Mouse (Mus musculus) embryonic fibroblast, embryonic 13.5 days (primary cell): ENCODE data around the gene Zfp825. TPM values are rescaled to one million over a fixed set of nuclear protein-coding genes. Genes with fewer than 3 reads are reported as not detected.
A peak's percentile ranks its signal among the peaks of the same experiment; 100 is the strongest.
"Not testable (repeated sequence)": the region's sequence is repeated elsewhere in the genome, so short reads cannot be mapped to it uniquely, and the experiment has no call there.

Experiments
- H3K27ac ChIP-seq: 2 replicates; pipeline ENCODE4 v1.5.1; 2012; ENCODE audit warnings: low read length, control low read depth, inconsistent platforms; ENCODE audit not compliant: insufficient read depth
- H3K4me1 ChIP-seq: 2 replicates; pipeline ENCODE4 v1.6.1; 2011; ENCODE audit warnings: low read length; ENCODE audit not compliant: control insufficient read depth, insufficient read depth
- H3K4me3 ChIP-seq: 2 replicates; pipeline ENCODE4 v1.5.1; 2011; ENCODE audit warnings: mild to moderate bottlenecking, control low read depth, low read length; ENCODE audit not compliant: insufficient read depth
- CTCF ChIP-seq: IDR thresholded peaks from 2 replicates; pipeline ENCODE4 v1.5.1; 2011; ENCODE audit warnings: mild to moderate bottlenecking, control low read depth, low read length, moderate library complexity, borderline replicate concordance; ENCODE audit not compliant: insufficient read depth
- POLR2A ChIP-seq: IDR thresholded peaks from 2 replicates; pipeline ENCODE4 v1.6.1; 2011; ENCODE audit warnings: low read depth, mild to moderate bottlenecking, control low read depth, low read length, moderate library complexity
- polyA plus RNA-seq: library from polyadenylated mRNA; stranded (reverse); fragments of >200 nt; gene quantifications from 2 replicates; pipeline ENCODE4 v1.2.4, GENCODE M21; 2011; ENCODE audit warnings: low read depth; ENCODE audit not compliant: missing spikeins, insufficient read length

Zfp825 gene
- polyA plus RNA-seq, 1 experiment = 16.4 TPM

DNA sequence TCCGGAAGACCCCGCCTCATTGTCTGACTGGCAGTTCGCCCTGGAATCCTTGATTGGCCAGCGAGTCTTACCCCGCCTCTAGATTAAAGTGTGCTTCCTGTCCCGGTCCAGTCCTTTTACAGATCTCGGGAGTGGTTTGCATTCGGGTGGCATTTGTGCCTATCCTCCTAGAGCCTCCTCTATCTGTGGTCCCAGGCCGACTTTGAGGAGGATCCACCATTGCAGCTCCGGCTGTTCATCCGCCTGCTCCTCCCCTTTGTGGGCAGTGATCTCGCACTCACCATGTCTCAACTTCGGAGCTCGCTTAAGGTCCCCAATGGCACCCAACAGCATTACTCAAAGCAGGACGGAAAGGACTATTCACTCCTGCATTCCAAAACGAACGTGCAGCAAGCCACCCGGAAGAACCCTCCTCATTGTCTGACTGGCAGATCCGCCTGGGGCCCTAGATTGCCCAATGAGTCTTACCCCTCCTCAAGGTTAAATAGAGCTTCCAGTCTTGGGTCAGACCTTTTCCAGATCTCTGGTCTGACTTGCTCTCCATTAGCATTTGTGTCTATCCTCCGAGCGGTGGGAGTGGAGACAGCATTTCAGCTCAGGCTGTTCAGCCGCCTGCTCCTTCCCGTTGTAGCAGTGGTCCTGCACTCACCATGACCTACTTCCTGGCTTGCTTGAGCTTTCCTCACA lies 30.9 kb downstream of the Zfp825 start:
- Histone ChIP-seq H3K4me1 (no peaks in the 10 kb centered on the region), H3K4me3 (peak overlapping the region; percentile 62)
- TF ChIP-seq CTCF (no peak), POLR2A (peak; percentile 78)

DNA sequence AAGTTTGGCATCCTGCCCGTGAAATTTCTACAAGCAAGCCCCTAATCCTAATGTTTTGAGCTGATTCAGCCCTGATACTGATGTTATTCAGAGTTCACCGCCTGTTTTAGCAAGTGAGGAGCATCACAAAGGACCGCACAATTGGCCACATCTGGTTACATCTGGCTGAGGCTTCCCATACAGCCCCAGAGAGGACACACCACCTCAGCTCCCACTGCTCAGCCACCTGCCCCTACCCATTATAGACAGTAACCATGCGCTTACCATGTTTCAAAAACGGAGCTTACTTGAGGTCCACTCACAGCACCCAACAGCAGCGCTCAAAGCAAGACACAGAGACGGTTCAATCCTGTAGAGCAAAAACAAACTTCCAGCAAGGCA lies 31.5 kb downstream of the Zfp825 start:
- H3K27ac ChIP-seq, H3K4me1 ChIP-seq: not testable (repeated sequence)
- peak overlapping the region; percentile 70 for H3K4me3 ChIP-seq

More for the DNA sequence above, 30.9 kb downstream of the Zfp825 start:
- peak overlapping the region; percentile 79 for H3K27ac ChIP-seq

DNA sequence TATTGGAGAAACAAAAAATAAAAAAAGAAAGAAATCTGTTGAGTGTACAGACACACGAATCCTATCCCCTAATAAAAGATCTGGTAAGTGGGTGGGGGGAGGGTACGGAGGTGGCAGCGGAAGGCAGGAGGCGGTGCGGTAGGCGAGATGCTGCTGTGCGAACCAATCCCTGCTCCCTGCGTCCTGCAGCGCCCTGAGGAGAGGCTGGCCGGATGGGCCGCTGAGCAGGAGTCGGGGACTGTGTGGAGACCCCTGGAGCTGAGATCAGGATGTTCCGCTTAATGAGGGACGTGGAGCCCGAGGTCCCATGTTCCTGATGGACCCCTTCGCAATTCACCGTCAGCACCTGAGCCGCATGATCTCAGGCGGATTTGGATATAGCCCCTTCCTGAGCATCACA lies 53.9 kb downstream of the Zfp825 start:
- TF ChIP-seq POLR2A (no peak), CTCF (no peak)
- no peaks in the 10 kb centered on the region for H3K4me1 ChIP-seq
- H3K4me3 ChIP-seq = no peak overlapping the region
- H3K27ac ChIP-seq = no peak overlapping the region

Other genes starting within 250 kb of the Zfp825 start
- 15.7 and 18.5 TPM in 2 replicates for gene Ahrr, start 201.7 kb downstream of the Zfp825 start, polyA plus RNA-seq
- 121 and 123 TPM in 2 replicates for gene Pdcd6, start 176.4 kb downstream of the Zfp825 start, polyA plus RNA-seq
- 224 and 225 TPM in 2 replicates for gene Sdha, start 143.7 kb downstream of the Zfp825 start, polyA plus RNA-seq
- 62.2 and 70.0 TPM in 2 replicates for gene Ccdc127, start 143.7 kb downstream of the Zfp825 start, polyA plus RNA-seq
- gene Lrrc14b, start 130.0 kb downstream of the Zfp825 start, polyA plus RNA-seq = not detected in 2 replicates
- 3.0 and 6.1 TPM in 2 replicates for gene Zfp72, start 103.2 kb downstream of the Zfp825 start, polyA plus RNA-seq
- 513 and 827 TPM in 2 replicates for gene Ftl1-ps1, start 94.3 kb downstream of the Zfp825 start, polyA plus RNA-seq
- gene Erap1, start 145.6 kb upstream of the Zfp825 start, polyA plus RNA-seq = 61.2 and 102 TPM in 2 replicates